Mouse (Mus musculus) heart, adult 2 months (tissue): ENCODE measurements at regions not wholly inside any gene's neighbourhood (a gene's known extent, or its start where the extent isn't known, plus 50 kb on each side); places are given as distances from the start of the nearest gene placed in this dataset.
"Not testable (repeated sequence)": the region's sequence is repeated elsewhere in the genome, so short reads cannot be mapped to it uniquely, and the experiment has no call there.

Source experiments
- DNase-seq, 2 experiments: peaks; one replicate each; pipeline ENCODE4 v3.0.0; 2021
- H3K27ac ChIP-seq: fragments of 200-600 bp; 2 replicates; pipeline ENCODE4 v1.8.1; 2022
- H3K27me3 ChIP-seq: fragments of 200-500 bp; 2 replicates; pipeline ENCODE4 v1.6.1; 2012; ENCODE audit warnings: mild to moderate bottlenecking, low read length, inconsistent platforms, mixed read lengths; ENCODE audit not compliant: control insufficient read depth, insufficient read depth
- H3K36me3 ChIP-seq: fragments of 200-500 bp; 2 replicates; pipeline ENCODE4 v1.6.1; 2012; ENCODE audit warnings: low read length, inconsistent platforms; ENCODE audit not compliant: control insufficient read depth, insufficient read depth
- H3K4me1 ChIP-seq: fragments of 200-500 bp; 2 replicates; pipeline ENCODE4 v1.6.1; 2011; ENCODE audit warnings: low read length; ENCODE audit not compliant: control insufficient read depth, insufficient read depth
- H3K4me3 ChIP-seq: fragments of 200-600 bp; 2 replicates; pipeline ENCODE4 v1.8.1; 2022
- H3K79me2 ChIP-seq: fragments of 200-500 bp; replicated peaks from 2 replicates; pipeline ENCODE4 v1.6.1; 2012; ENCODE audit warnings: mild to moderate bottlenecking, inconsistent platforms, low read length, moderate library complexity, mixed read lengths; ENCODE audit not compliant: control insufficient read depth, insufficient read depth
- H3K9ac ChIP-seq: fragments of 200-500 bp; 2 replicates; pipeline ENCODE4 v1.6.1; 2012; ENCODE audit warnings: low read depth, mild to moderate bottlenecking, control low read depth, inconsistent platforms, low read length, mixed read lengths
- CTCF ChIP-seq: fragments of 200-600 bp; IDR thresholded peaks from 2 replicates; pipeline ENCODE4 v1.8.1; 2022; ENCODE audit warnings: antibody characterized with exemption, mild to moderate bottlenecking, moderate library complexity
- WGBS: fragments of 180-500 bp; shearing (Covaris S2); methylation state at CpG from one replicate; pipeline ENCODE4 v1.1.7; 2018; 5-methylcytosine and 5-hydroxymethylcytosine counted together
- intact Hi-C: fragments of 180-260 bp; cut with DNase I; formaldehyde crosslinking; loops from one replicate; pipeline ENCODE4 v1.15.1; 2025

DNA sequence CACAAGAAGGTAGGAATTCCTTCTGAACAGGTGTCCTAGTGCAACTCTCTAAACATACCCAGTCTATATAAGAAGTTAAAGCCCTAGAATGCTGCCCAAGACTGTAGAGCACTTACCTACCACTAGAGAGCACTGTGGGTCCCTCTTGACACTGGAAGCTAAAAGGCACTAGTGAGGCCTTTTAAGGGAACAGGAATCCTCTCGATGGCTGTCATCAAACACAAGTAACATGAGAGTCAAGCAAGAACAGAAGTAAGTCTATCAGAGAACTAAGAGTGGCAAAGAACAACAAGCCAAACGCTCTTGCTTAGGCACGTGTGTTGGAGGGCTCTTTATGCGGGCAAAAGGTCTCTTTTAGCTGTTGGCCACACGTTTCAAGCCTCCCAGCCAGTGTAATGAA lies 123.8 kb upstream of the G530012D18Rik start:
- WGBS = 40% methylated on average over 5 of the region's 5 CpGs
- 0 out of 2 replicates have a peak, but pooled peaks have one; percentile 14 for TF ChIP-seq CTCF

DNA sequence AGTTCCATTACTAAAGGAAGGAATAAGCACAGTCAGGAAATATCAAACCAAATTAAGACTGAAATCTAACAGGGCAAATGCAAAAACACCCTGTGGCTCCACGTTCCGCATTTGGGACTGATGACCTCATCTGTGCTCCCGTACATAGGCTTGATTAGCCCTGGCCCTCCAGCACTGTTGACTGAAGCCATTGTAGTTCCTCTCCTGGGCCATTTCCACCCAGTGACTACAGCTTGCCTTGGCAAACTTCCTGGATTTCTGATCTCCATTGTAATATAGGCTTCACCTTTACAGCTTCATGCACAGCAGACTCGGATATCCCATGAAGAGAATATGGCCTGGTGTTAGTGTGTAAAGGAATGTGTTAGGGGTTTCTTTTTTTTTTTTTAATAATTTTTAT lies 122.1 kb upstream of the G530012D18Rik start:
- H3K27ac ChIP-seq, DNase-seq, H3K27me3 ChIP-seq, H3K4me1 ChIP-seq, H3K36me3 ChIP-seq, H3K9ac ChIP-seq, intact Hi-C loops, H3K4me3 ChIP-seq, H3K79me2 ChIP-seq: not testable (repeated sequence)
- WGBS = 72% methylated on average over 4 of the region's 4 CpGs

More for the DNA sequence above, 123.8 kb upstream of the G530012D18Rik start:
- H3K9ac ChIP-seq, H3K36me3 ChIP-seq, H3K27me3 ChIP-seq, H3K79me2 ChIP-seq, H3K4me1 ChIP-seq, intact Hi-C loops, H3K4me3 ChIP-seq, H3K27ac ChIP-seq, DNase-seq: not testable (repeated sequence)

DNA sequence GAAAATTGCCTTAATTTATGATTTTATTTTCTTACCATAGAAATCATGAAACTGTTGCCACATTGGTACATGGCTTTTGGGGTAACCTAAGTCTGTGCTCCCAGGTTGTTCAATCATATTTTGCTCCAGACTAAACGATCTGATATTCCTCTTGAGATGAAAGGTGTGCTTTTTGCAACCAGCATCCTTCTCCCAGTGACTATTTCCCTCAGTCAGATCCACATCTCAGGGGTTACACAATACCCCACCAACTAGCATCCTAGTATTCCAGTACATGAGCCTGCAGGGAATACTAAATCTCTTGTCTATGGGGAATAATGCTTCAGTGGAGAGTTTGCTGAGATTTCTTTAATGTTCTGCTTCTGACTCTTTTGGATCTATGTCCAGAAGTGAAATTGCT lies 118.8 kb upstream of the G530012D18Rik start:
- H3K27me3 ChIP-seq, H3K9ac ChIP-seq, H3K27ac ChIP-seq, H3K4me1 ChIP-seq, intact Hi-C loops, H3K79me2 ChIP-seq, H3K4me3 ChIP-seq, DNase-seq, H3K36me3 ChIP-seq: not testable (repeated sequence)
- 47% methylated on average over 1 of the region's 1 CpGs for WGBS

DNA sequence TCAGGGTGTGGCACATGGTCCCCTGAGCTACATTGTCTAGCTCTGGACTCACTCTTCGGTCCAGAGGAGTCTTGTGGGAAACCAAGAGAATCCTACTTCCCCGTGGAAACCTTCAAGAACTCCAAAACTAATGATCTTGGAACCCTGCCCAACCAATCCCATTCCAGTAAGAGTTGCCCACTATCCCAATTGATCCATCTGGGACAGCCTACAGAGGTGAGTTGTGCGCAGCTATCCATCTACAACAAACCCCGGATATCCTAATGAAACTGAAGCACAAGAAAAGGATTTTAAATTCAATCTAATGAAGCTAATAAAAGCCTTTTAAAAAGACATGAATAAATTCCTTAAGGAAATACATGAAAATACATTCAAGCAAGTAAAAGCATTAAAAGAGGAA lies 117.7 kb upstream of the G530012D18Rik start:
- H3K36me3 ChIP-seq, H3K79me2 ChIP-seq, H3K27me3 ChIP-seq, H3K27ac ChIP-seq, H3K9ac ChIP-seq, intact Hi-C loops, DNase-seq, H3K4me3 ChIP-seq, H3K4me1 ChIP-seq: not testable (repeated sequence)
- WGBS = 57% methylated on average over 4 of the region's 4 CpGs

DNA sequence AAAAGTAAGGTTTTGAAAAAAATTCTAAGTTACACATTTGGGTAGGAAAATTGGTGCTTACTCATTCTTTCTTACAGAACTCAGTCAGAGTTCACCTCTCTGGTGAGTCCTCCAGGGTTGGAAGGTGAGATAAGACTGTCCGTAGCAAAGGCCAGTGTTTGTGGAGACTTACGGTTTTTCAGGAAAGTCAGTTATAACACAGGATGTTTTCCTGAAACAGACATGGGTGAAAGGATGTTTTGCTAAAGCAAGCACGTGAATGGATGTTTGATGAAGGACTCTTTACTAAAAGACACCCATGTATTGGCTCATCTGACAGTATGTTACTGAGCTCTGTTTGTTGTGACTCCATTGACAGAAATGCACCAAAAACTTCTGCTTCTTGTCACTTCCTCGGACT lies 113.4 kb upstream of the G530012D18Rik start:
- H3K27me3 ChIP-seq, DNase-seq, H3K4me3 ChIP-seq, H3K9ac ChIP-seq, intact Hi-C loops, H3K27ac ChIP-seq, H3K4me1 ChIP-seq, H3K36me3 ChIP-seq, H3K79me2 ChIP-seq: not testable (repeated sequence)
- WGBS = 69% methylated on average over 4 of the region's 4 CpGs

DNA sequence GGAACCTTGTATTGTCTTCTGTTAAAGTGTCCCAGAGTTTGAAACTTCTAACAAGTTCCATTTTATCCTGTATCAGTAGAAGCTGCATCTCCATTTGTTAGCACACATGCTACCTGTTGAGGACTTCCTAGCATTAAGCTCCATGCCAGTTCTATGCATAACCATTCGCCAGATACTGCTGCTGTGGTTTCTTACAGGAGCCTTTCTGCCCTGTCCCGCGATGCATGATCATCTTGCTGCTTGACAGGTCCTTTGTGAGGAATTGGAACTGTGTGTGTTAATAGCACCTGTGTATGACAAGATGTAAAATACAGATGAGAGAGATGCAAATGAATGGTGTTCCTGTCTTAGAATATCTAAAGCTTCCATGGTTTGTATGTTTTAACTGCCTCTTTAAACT lies 96.4 kb upstream of the G530012D18Rik start:
- H3K4me1 ChIP-seq, H3K36me3 ChIP-seq, H3K4me3 ChIP-seq, intact Hi-C loops, H3K27me3 ChIP-seq, H3K27ac ChIP-seq, H3K79me2 ChIP-seq, H3K9ac ChIP-seq, DNase-seq: not testable (repeated sequence)
- 82% methylated on average over 3 of the region's 3 CpGs for WGBS

DNA sequence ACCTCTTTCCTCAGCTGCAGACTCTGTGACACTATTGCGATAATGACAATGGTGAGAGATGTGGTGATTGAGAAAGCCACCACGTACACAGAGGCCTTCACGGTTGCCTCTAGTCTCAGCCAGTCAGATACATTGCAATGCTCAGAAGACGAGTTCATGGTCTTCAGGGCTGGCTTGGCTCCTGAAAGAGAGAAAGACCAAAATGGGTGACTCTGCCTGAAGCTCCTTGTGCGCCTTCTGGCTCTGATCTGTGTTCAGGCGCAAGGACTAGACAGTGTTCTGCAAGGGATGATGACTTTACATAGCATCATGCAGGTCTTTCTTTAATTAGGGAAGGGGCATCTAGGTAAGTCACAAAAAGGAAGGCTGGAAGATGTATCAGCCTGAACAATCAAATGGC lies 90.5 kb upstream of the G530012D18Rik start:
- intact Hi-C loops = not testable (repeated sequence)
- 78% methylated on average over 4 of the region's 6 CpGs for WGBS

DNA sequence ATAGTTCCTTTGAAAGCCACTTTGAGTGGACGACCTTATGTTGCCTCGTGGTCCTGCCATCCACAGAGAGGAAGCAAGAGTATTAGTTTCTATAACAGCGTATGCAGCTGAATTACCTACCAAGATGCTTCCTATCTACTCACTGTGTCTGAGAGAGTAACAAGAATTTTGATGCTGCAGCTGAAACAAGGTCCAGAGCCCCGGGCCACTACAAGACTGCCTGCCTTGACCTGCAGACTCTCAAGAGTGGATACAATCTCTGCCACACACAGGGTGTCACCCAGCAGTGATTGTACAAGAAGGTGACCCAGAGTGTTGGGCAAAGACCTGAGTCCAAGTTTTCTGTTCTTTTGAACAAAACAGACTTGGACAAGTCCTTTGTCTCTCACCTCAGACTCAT lies 75.5 kb upstream of the G530012D18Rik start:
- H3K36me3 ChIP-seq, H3K4me3 ChIP-seq, H3K27me3 ChIP-seq, H3K27ac ChIP-seq, H3K79me2 ChIP-seq, H3K9ac ChIP-seq, intact Hi-C loops, H3K4me1 ChIP-seq: not testable (repeated sequence)
- WGBS = 74% methylated on average over 4 of the region's 4 CpGs
- DNase-seq = peak in 1 of 2 experiments; percentile 20

More for the DNA sequence above, 90.5 kb upstream of the G530012D18Rik start:
- not testable (repeated sequence) for H3K36me3 ChIP-seq, H3K27me3 ChIP-seq, H3K27ac ChIP-seq, H3K4me1 ChIP-seq, H3K4me3 ChIP-seq, H3K9ac ChIP-seq, H3K79me2 ChIP-seq
- peak; percentile 17 to 23 for DNase-seq

DNA sequence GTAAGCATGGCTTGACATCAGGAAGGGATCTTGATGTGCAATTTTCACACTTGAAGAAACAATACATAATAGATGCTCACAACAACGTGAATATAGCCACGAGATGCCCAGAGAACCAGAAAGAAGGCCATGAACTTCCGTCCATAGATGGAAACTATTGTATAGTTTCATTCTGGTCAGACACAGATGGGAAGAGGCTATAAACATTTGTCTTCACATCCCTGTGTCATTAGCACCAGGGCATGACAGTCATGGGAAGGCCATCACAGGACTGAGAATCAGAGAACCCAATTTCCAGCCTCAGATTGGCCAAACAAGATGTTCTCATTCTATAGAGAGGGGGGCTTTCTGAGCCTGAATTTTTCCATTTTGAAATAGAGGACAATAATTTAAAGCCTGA lies 74.2 kb upstream of the G530012D18Rik start:
- H3K36me3 ChIP-seq, intact Hi-C loops, H3K79me2 ChIP-seq, H3K4me3 ChIP-seq, DNase-seq, H3K27me3 ChIP-seq, H3K27ac ChIP-seq, H3K4me1 ChIP-seq, H3K9ac ChIP-seq: not testable (repeated sequence)
- 57% methylated on average over 3 of the region's 3 CpGs for WGBS
